Mouse (Mus musculus) CH12.LX (cell line): ENCODE data around the gene Fcgr1. TPM values are rescaled to one million over a fixed set of nuclear protein-coding genes. Genes with fewer than 3 reads are reported as not detected.
"Not testable (repeated sequence)": the region's sequence is repeated elsewhere in the genome, so short reads cannot be mapped to it uniquely, and the experiment has no call there.

Experiments used
- DNase-seq: peaks from one replicate; pipeline ENCODE4 v3.0.0-alpha.2; 2013; ENCODE audit errors: extremely low read depth
- H3K27ac ChIP-seq: 2 replicates; pipeline ENCODE4 v1.5.1; 2012; ENCODE audit warnings: low read depth, mild to moderate bottlenecking, control low read depth, moderate library complexity; ENCODE audit not compliant: insufficient read depth
- H3K27me3 ChIP-seq: replicated peaks from 2 replicates; pipeline ENCODE3; 2012; ENCODE audit warnings: inconsistent platforms
- H3K36me3 ChIP-seq, 2 experiments: replicated peaks in 1 of 2; 2 replicates each; pipeline versions ENCODE3 to v1.6.1; 2012; ENCODE audit warnings: inconsistent platforms in 1 of 2, low read length in 1 of 2, mild to moderate bottlenecking in 1 of 2, mixed read lengths in 1 of 2, moderate library complexity in 1 of 2; ENCODE audit not compliant: control insufficient read depth in 1 of 2, insufficient read depth in 1 of 2
- H3K4me1 ChIP-seq, 2 experiments: 2 replicates each; pipeline ENCODE4 v1.6.1; 2012; ENCODE audit warnings: inconsistent platforms in 1 of 2, moderate library complexity in 1 of 2; ENCODE audit not compliant: insufficient read depth in 2 of 2, control insufficient read depth in 1 of 2
- H3K4me2 ChIP-seq: 2 replicates; pipeline ENCODE4 v1.6.1; 2012; ENCODE audit warnings: low read depth, mild to moderate bottlenecking, control low read depth; ENCODE audit not compliant: poor library complexity, insufficient read depth, severe bottlenecking
- H3K4me3 ChIP-seq, 3 experiments: fragments of 150-350 bp in 1 of 3; sonication (generic) in 1 of 3; replicated peaks in 1 of 3; 2 replicates each; pipeline versions ENCODE3 to v1.5.1; 2011 to 2012; ENCODE audit warnings: low read depth in 2 of 3, low read length in 2 of 3, mild to moderate bottlenecking in 2 of 3, moderate library complexity in 2 of 3, control low read depth in 1 of 3, improper control_type of control experiment in 1 of 3, inconsistent platforms in 1 of 3, mixed read lengths in 1 of 3; ENCODE audit not compliant: poor library complexity in 1 of 3
- H3K79me2 ChIP-seq: replicated peaks from 2 replicates; pipeline ENCODE4 v1.6.1; 2012; ENCODE audit warnings: mild to moderate bottlenecking, moderate library complexity; ENCODE audit not compliant: control insufficient read depth, poor library complexity, insufficient read depth, severe bottlenecking; ENCODE audit errors: extremely low read depth
- H3K9ac ChIP-seq: 2 replicates; pipeline ENCODE4 v1.6.1; 2012; ENCODE audit warnings: low read depth, mild to moderate bottlenecking, control low read depth, moderate library complexity; ENCODE audit not compliant: insufficient read depth
- H3K9me3 ChIP-seq: replicated peaks from 2 replicates; pipeline ENCODE3; 2012; ENCODE audit warnings: low read length, inconsistent platforms, mixed read lengths
- ELF1 ChIP-seq: IDR thresholded peaks from 2 replicates; pipeline ENCODE4 v1.6.1; 2014; ENCODE audit warnings: low read depth, mild to moderate bottlenecking, inconsistent platforms, low read length, improper control_type of control experiment
- NELFE ChIP-seq: IDR thresholded peaks from 2 replicates; pipeline ENCODE4 v1.6.1; 2011; ENCODE audit warnings: low read depth, low read length, improper control_type of control experiment
- NRF1 ChIP-seq: IDR thresholded peaks from 2 replicates; pipeline ENCODE4 v1.6.1; 2014; ENCODE audit warnings: low read depth, mild to moderate bottlenecking, inconsistent platforms, low read length, improper control_type of control experiment, moderate library complexity
- POLR2A ChIP-seq: IDR thresholded peaks from 2 replicates; pipeline ENCODE4 v1.6.1; 2011; ENCODE audit warnings: low read depth, mild to moderate bottlenecking, improper control_type of control experiment, low read length
- POLR2AphosphoS2 ChIP-seq: IDR thresholded peaks from 2 replicates; pipeline ENCODE4 v1.6.1; 2011; ENCODE audit warnings: low read depth, low read length, improper control_type of control experiment
- TBP ChIP-seq: conservative IDR thresholded peaks from 2 replicates; pipeline ENCODE4 v1.6.1; 2011; ENCODE audit warnings: low read depth, low read length, improper control_type of control experiment
- TCF12 ChIP-seq: IDR thresholded peaks from 2 replicates; pipeline ENCODE4 v1.6.1; 2014; ENCODE audit warnings: low read depth, mild to moderate bottlenecking, inconsistent platforms, low read length, improper control_type of control experiment
- ZMIZ1 ChIP-seq: IDR thresholded peaks from 2 replicates; pipeline ENCODE4 v1.6.1; 2012; ENCODE audit warnings: low read depth, mild to moderate bottlenecking, inconsistent platforms, low read length, improper control_type of control experiment
- dilution Hi-C: fragments of 300-500 bp; cut with MboI; formaldehyde crosslinking; loops from 2 replicates; pipeline ENCODE4 v1.14.3; 2020; ENCODE audit warnings: low sequenced_read_pairs; ENCODE audit not compliant: extremely low pct_unique_long_range_greater_than_20kb, extremely low pct_ligation_motif_present
- in situ Hi-C: fragments of 300-500 bp; cut with MboI; formaldehyde crosslinking; loops from 3 replicates; pipeline ENCODE4 v1.14.3; 2019; ENCODE audit warnings: low sequenced_read_pairs, low pct_ligation_motif_present, low pct_unique_long_range_greater_than_20kb, mixed read lengths
- polyA plus RNA-seq: library from polyadenylated mRNA; unstranded; fragments of >175 nt; gene quantifications from 2 replicates; pipeline ENCODE4 v1.2.1, GENCODE M21; 2012; ENCODE audit warnings: low read depth; ENCODE audit not compliant: insufficient read length
- total RNA-seq, 2 experiments: library from RNA; depleted of rRNA; stranded (reverse); fragments of 300-350 nt in 1 of 2; fragments of >200 nt in 1 of 2; gene quantifications; 2 replicates each; pipeline ENCODE4 v1.2.3; 2012 to 2014

The Fcgr1 gene
- total and polyA plus RNA-seq, 3 experiments, result not detected

DNA sequence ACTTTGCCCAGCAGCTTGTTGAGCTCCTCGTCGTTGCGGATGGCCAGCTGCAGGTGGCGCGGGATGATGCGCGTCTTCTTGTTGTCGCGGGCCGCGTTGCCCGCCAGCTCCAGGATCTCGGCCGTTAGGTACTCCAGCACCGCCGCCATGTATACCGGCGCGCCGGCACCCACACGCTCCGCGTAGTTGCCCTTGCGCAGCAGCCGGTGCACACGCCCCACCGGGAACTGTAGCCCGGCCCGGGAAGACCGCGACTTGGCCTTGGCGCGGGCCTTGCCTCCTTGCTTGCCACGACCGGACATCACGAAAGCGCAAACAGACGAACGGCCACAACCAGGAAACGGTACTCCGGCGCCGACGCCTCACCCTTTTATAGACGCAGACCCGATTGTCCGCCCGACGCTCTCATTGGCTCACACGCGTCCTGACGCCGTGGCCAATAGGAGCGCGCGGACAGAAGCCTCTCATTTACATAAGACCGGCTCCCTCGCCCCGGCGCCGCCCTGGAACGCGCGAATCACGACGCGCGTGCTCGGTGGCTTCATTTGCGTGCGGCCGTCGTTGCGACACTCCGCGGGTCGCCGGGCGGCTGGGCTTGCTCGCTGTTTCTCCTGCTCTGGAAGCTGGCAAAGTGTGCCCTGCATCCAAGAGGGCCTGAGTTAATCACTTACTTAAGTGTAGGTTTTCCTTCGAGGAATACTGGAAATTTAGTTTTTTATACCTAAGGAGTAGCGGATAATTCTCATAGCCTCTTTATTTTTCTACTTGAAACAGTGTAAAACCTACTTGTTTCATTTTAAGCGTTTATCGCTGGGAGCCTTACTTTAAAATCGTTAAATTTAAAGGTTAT lies 53.6 kb downstream of the Fcgr1 start, which contains the start of gene Hist2h2aa2:
Gene Hist2h2aa2 (minus strand): TSS at position 328 of the 850 bp plus-strand sequence.
- H3K4me1 ChIP-seq, result peaks cover 10 to 48% of the 10 kb centered on the region in 2 experiments

GRCm38 (mm10) chr3:96238954-96239793 lies 54.6 kb downstream of the Fcgr1 start, which contains the start of gene Hist2h3c2:
Hist2h3c2 (minus strand) TSS chr3:96239127.
- Histone ChIP-seq H3K4me1 (peaks cover 8 to 49% of the 10 kb centered on the region in 2 experiments), H3K27ac (peak within 1 kb of the TSS; percentile 98), H3K4me3 (peak within 1 kb of the TSS; percentile 55 to 84 (median 76)), H3K4me2 (peak within 1 kb of the TSS; percentile 31), H3K9ac (peak within 1 kb of the TSS; percentile 80)
- H3K9me3 ChIP-seq, H3K36me3 ChIP-seq, in situ Hi-C loops, DNase-seq, dilution Hi-C loops, H3K27me3 ChIP-seq, H3K79me2 ChIP-seq: not testable (repeated sequence)
- TF ChIP-seq ZMIZ1 (peak; percentile 65), POLR2A (peak; percentile 56), POLR2AphosphoS2 (peak; percentile 79)

More for the DNA sequence above, 53.6 kb downstream of the Fcgr1 start, which contains the start of gene Hist2h2aa2:
- Histone ChIP-seq H3K9ac (peak within 1 kb of the TSS; percentile 95), H3K27ac (peak within 1 kb of the TSS; percentile 98), H3K4me3 (peak within 1 kb of the TSS; percentile 39 to 68 (median 40))
- H3K4me2 ChIP-seq, dilution Hi-C loops, H3K79me2 ChIP-seq, H3K27me3 ChIP-seq, H3K9me3 ChIP-seq, in situ Hi-C loops, H3K36me3 ChIP-seq: not testable (repeated sequence)
- TF ChIP-seq POLR2AphosphoS2 (peak; percentile 6; the same call in 1 of the 2 replicates), TBP (peak; percentile 73; the same call in 1 of the 2 replicates), ZMIZ1 (peak; percentile 69; the same call in 1 of the 2 replicates), POLR2A (peak; percentile 61), NRF1 (peak; percentile 45; the same call in 1 of the 2 replicates), TCF12 (peak; percentile 86), ELF1 (0 out of 2 replicates have a peak, but pooled peaks have one; percentile 17), NELFE (peak; percentile 53; the same call in 1 of the 2 replicates)
- DNase-seq, result peak; percentile 63
